Mouse (Mus musculus): ENCODE results near the gene Mrps26. TPM values are rescaled to one million over a fixed set of nuclear protein-coding genes. Genes with fewer than 3 reads are reported as not detected.
"Not testable (repeated sequence)": the region's sequence is repeated elsewhere in the genome, so short reads cannot be mapped to it uniquely, and the experiment has no call there.

Gene Mrps26
- total RNA-seq, 4 experiments from 2014 or later = 61.0 to 68.6 (median 65.5) TPM

DNA sequence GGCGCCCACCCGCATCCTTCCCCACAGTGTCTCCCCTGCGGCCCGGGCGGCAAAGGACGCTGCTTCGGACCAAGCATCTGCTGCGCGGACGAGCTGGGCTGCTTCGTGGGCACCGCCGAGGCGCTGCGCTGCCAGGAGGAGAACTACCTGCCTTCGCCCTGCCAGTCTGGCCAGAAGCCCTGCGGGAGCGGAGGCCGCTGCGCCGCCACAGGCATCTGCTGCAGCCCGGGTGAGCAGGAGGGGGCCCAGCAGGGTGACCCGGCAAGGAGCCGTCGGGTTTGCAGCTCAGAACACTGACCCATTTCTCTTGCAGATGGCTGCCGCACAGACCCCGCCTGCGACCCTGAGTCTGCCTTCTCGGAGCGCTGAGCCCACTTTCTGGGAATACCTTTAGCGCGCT, 13.0 kb downstream of the Mrps26 start:
- DNase-seq = not testable (repeated sequence)

DNA sequence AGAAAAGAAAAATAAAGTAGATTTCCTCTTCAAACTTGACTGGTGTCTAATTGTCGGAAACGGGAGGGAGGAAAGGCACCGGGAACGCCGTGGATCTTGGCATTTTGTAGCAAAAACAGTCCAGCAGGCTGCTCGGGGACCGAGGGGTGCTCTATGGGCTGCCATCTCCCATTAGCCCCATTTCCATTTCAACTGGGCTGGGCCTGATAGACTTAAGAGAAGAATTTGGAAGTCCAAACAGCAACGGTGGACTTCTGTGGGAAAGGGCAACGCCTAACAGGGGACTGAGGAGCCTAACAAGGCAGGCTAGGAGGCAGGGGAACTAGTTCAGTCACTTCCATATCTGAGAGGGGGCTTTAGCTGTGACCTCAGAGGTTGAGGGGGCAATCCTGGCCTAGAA, 13.5 kb downstream of the Mrps26 start:
- no peak for DNase-seq

GRCm38 (mm10) chr2:130577632-130578031, 14.1 kb downstream of the Mrps26 start:
- no peak for DNase-seq

DNA sequence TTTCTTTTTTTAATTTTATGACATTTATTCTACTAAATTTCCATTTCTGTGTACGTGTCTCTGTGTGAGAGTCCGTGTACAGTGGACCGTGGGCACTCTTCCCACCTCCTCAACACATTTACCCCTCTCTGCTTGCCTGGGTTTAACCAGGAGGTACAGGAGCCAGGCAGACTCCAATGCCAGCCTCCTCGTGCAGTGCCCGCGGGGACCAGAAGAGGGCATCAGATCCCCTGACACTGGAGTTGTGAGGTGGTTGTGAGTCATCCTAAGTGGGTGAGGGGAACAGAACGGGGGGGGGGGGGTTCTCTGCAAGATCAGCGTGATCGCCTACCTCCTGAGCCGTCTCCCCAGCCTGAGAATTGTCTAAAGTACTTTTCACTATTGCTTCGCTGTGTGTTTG, 14.6 kb downstream of the Mrps26 start:
- DNase-seq = peak; percentile 38

GRCm38 (mm10) chr2:130579791-130580190, 16.2 kb downstream of the Mrps26 start:
- no peak for DNase-seq

GRCm38 (mm10) chr2:130581201-130581600, 17.7 kb downstream of the Mrps26 start:
- no peak for DNase-seq

GRCm38 (mm10) chr2:130582552-130582951, 19.0 kb downstream of the Mrps26 start, which contains the start of gene Avp:
Gene Avp, minus strand, starts transcription at chr2:130582554.
- DNase-seq = no peak

DNA sequence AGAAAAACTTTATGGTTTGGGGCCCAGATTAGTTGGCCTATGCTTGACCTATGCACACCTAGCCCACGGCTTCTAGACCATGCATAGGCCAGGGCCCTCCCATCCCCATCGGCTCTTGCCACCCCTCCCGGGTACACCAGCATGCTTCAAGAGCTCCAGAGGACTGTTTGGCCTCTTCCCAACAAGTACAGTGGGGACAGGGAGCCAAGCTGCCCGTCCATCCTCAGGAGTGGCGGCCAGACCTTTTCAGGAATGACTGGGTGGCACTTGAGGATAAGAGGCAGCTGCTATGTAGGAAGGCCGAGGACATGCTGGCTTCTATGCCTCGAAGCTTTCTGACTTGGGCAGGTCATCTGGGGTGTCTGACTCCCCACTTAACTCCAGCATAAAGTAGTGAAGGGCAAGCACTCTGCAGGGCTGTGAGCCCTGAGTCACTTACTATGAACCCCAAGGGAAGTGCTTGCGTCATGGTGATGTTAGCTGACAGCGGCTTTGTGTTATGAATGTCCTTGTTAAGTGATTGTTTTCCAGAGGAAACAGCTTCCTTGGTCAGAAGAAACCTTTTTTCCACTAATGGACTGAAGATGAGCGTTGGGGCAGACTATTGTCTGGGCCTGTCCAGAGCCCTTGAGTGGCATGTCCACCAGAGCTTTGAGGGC, 20.5 kb downstream of the Mrps26 start:
- DNase-seq = no peak

DNA sequence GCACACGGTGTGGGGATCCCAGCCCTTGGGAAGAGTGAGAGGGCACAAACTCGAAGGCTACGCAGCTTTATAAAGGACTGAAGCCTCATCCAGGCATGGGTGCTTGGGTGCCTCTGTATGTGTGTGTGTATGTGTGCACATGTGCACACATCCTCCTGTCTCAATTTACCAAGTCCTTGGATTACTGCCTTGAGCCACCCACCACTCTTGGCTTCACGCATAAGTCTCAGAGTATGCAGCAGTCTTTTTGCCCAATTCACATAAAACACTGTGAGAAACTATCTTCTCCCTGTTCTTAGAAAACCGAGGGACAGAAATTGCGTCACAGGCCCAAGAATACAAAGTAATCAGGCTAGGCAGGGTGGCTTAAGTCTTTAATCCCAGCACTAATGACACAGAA, 22.5 kb downstream of the Mrps26 start:
- no peak for DNase-seq

- no peak for DNase-seq
Observed at GRCm38 (mm10) chr2:130588373-130588772, 24.8 kb downstream of the Mrps26 start.

GRCm38 (mm10) chr2:130589157-130589556, 25.6 kb downstream of the Mrps26 start:
- no peak for DNase-seq

DNA sequence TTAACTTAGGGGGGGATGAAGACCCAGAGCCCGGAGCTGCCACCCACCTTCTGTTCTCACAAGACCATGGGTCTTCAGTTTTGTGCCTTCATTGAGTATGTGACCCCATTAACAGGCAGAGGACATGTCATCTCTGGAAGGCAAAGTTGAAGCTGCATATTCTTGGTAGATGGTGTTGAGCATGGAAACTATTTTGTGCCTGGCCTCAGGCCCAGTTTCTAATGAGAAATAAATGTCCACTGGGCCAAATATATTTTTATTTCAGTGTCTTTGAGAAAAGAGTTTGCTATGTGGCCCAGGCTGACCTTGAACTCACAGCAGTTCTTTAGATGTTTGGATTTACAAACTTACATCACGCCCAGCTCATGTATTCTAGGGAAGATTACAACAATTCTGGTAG, 26.2 kb downstream of the Mrps26 start:
- no peak for DNase-seq

DNA sequence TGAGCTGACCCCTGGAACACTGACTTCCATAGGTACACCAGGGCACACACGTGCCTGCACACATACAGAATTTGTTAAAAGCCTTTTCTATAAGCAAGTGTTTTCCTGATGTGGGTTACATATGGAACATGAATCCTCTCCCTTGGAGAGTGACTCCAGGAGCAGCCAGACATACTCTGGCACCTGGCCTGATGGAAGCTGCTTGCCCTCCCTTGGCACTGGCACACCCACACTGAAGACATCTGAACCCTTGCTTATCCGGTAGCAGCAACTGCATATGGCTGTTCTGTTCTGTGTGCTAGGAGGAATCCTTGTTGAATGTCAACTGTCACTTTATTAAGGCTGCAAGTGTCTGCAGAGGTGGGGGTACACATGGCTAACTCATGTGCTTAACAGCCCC, 27.5 kb downstream of the Mrps26 start:
- DNase-seq = no peak

GRCm38 (mm10) chr2:130595596-130595995, 32.1 kb downstream of the Mrps26 start:
- no peak for DNase-seq

DNA sequence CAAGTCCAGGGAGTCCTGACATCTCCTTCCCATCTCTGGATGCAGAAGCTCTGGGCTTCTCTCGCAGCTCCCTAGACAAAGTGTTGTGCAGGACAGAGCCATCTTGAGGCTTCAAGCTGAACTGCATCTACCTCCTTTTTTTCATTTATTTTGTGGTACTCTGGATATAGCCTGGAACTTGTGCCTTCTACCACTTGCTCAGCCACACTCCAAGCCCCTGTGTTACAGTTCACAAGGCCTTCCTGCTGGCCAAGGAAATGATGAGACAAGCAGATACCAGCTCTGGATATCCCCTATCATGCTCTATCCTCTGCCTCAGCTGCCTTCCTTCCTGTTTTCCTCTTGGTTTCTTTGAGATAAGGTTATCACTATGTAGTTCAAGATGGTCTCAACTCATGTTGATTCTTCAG, 34.1 kb downstream of the Mrps26 start:
- no peak for DNase-seq

DNA sequence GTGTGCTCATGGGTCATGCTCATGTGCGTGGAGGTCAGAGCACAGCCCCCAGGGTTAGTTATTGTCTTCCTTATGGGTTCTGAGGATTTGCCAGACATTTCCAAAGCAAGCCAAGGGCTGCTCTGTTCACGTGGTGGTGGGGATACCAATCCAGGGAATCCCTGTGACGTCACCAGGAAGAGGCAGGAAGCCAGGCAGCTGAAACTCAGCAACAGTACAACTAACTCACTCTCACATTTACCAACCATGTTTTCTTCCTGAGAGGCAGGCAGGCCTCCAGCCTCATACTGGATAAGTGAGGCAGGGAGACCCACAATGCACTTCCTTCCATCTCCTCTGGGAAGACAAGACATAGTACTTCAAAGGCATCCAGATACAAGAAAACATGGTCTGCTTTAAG, 34.9 kb downstream of the Mrps26 start:
- no peak for DNase-seq

- DNase-seq = no peak
Observed at GRCm38 (mm10) chr2:130602195-130602594, 38.7 kb downstream of the Mrps26 start.

DNA sequence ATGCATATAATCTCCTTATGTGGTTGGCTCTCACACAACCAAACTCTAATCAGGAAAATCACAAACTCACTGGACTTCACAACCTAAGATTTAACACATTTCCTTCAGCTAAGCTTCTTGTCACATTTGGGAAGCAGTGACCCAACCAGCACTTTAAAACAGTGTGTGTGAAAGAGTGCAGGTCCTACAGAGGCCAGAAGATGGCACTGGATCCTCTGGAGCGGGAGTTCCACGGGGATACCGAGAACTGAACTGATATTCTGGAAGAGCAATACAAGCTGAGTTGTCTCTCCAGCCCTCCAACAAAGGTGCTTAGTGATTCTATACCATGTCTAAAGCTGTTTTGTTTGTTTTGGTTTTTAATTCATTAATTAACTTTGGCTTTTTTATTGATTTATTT, 49.5 kb downstream of the Mrps26 start:
- DNase-seq = no peak

Small RNA genes within 50 kb of the gene (microRNA-seq; reads per million reads assigned to microRNA genes)
- gene Gm23876 = 0 reads per million in 2 experiments

Other genes starting within 250 kb of the Mrps26 start
- 10 to 100 TPM in 1 of 4 experiments, 1 to 10 TPM in 3; 5.5 to 12.3 (median 7.9) TPM for gene Cpxm1, start 166.2 kb upstream of the Mrps26 start, total RNA-seq (2022)
- not detected for gene Gm28372, start 158.5 kb upstream of the Mrps26 start, total RNA-seq (2022)
- 1 to 10 TPM in 1 of 4 experiments, not detected in 3; 4.6 TPM for gene 1700020A23Rik, start 158.5 kb upstream of the Mrps26 start, total RNA-seq (2022)
- gene Tmem239, start 157.3 kb upstream of the Mrps26 start, total RNA-seq (2022) = not detected
- 10 to 100 TPM; 71.0 to 93.1 (median 71.7) TPM for gene Vps16, start 139.4 kb upstream of the Mrps26 start, total RNA-seq (2022)
- gene Pced1a, start 139.0 kb upstream of the Mrps26 start, total RNA-seq (2022) = 10 to 100 TPM; 17.4 to 24.5 (median 19.7) TPM
- 100 to 1,000 TPM; 150 to 167 (median 158) TPM for gene Ptpra, start 113.5 kb upstream of the Mrps26 start, total RNA-seq (2022)
- gene Oxt, start 12.4 kb downstream of the Mrps26 start, total RNA-seq (2022) = not detected
- not detected for gene Avp, start 18.8 kb downstream of the Mrps26 start, total RNA-seq (2022)
- 10 to 100 TPM in 3 of 4 experiments, 1 to 10 TPM in 1; 8.5 to 13.6 (median 11.8) TPM for gene Fastkd5, start 66.3 kb downstream of the Mrps26 start, total RNA-seq (2022)
- gene Ubox5, start 66.3 kb downstream of the Mrps26 start, total RNA-seq (2022) = 1 to 10 TPM; 6.6 to 8.8 (median 7.7) TPM
- gene Lzts3, start 79.1 kb downstream of the Mrps26 start, total RNA-seq (2022) = 10 to 100 TPM; 17.0 to 27.6 (median 21.1) TPM
- gene Ddrgk1, start 100.9 kb downstream of the Mrps26 start, total RNA-seq (2022) = 100 to 1,000 TPM; 228 to 279 (median 260) TPM
- 10 to 100 TPM; 29.4 to 34.9 (median 33.1) TPM for gene Itpa, start 103.9 kb downstream of the Mrps26 start, total RNA-seq (2022)
- gene Slc4a11, start 133.8 kb downstream of the Mrps26 start, total RNA-seq (2022) = 1 to 10 TPM; 2.6 to 7.8 (median 5.7) TPM